Mouse (Mus musculus): ENCODE measurements around the gene Fmo1.
"Not testable (repeated sequence)": the region's sequence is repeated elsewhere in the genome, so short reads cannot be mapped to it uniquely, and the experiment has no call there.

The Fmo1 gene

DNA sequence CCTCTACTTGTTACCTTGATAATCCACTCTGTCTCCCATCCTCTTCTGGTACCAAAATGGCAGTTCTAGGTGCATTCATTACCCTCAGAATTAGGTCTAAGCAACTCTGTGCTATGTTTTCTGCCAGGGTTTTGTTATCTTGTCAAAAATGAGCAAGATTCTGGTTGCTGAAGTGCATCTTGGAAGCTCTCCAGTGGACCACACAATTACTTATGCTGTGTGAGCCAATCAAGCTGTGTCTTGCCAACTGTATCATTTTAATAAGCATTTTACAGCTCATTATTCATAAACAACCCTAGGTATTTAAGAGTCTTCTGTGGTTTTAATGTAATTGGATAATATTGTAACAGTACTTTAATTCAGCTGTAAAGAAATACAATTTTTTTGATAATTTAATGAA lies 70.0 kb downstream of the Fmo1 start:
- no peak for DNase-seq (ENCODE audit: low spot score in 2 of 2)

- DNase-seq (ENCODE audit: low spot score in 2 of 2): no peak
Observed at GRCm38 (mm10) chr1:162792306-162793044, 73.9 kb downstream of the Fmo1 start.

DNA sequence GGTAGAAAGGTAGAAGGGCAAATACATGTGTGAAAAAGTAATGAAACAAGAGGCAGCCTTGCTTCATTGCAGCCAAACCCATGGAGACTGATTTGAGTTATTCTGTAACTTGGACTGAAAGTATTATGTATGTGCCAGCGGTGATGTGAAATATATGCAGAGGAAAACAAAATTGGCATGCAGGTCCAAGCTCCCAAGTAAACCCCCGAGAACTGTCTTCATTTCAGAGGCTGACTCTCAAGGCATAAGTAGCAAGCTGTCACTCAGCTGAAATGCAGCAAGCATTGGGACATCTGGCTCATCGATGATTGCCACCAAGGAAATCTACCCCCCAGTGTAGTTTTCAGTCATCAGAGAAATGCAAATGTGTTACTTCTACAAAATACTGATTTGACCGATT lies 81.2 kb downstream of the Fmo1 start:
- no peak for DNase-seq (ENCODE audit: low spot score in 2 of 2)

DNA sequence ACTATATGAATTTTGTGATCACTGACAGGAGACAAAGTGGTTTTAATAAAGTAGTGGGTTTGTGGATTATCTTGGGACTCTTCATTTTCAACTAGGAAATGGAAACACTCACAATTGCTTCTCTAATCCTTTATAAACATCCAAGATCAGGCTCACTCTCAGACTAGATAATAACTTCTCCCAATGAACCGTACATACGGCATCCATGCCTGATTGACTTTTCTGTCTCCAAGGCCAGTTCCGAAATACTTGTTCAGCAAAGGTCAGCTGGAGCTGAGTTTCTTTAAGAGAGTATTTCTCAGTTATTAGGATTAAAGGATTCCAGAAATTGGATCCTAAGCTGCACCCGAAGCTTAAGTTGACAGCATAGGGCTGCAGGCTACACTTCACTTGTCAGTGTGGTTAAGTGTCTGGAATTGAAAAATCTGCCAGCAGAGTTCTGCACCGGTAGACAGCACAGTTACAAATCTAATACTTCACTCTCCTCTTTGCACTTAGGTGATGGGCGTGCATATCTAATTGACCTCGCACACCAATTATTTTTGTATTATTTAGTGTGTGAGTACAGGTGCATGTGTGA lies 82.7 kb downstream of the Fmo1 start:
- DNase-seq (ENCODE audit: low spot score in 2 of 2): no peak

DNA sequence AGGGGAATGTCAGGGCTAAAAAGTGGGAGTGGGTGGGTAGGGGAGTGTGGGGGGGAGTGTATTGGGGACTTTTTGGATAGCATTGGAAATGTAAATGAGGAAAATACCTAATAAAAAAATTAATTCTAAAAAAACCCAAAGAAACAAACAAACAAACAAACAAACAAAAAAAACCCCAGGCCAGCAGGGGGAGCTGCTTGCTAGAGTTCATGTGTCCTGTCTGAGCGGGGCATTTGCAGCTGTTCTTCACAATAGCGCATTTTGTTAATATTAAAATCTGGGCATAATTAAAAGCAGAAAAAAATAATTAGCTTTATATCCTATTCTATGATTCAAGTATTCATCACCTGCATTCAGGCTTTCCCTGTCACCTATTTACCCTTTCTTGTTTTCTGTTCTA lies 85.4 kb downstream of the Fmo1 start:
- not testable (repeated sequence) for DNase-seq (ENCODE audit: low spot score in 2 of 2)

Measured in right cerebral cortex, adult 2 months (tissue).